Mouse (Mus musculus) embryonic facial prominence, embryonic 11.5 days (tissue): ENCODE measurements around the gene Accs. TPM values are rescaled to one million over a fixed set of nuclear protein-coding genes. Genes with fewer than 3 reads are reported as not detected.

ENCODE experiments used
- ATAC-seq: fragments of 200-750 bp; cut with Nextera tagmentation; replicated peaks from 2 replicates; pipeline ENCODE4 v1.8.0; 2017; ENCODE audit warnings: low read depth; ENCODE audit not compliant: insufficient number of reproducible peaks, low FRiP score, low TSS enrichment
- DNase-seq: peaks from one replicate; pipeline ENCODE4 v3.0.0-alpha.2; 2015; ENCODE audit warnings: low spot score
- H3K27ac ChIP-seq: fragments of 300-500 bp; sonication (generic); replicated peaks from 2 replicates; pipeline ENCODE4 v1.5.1; 2014; ENCODE audit warnings: mild to moderate bottlenecking, low read depth, low read length, control low read depth
- H3K27me3 ChIP-seq: fragments of 300-500 bp; sonication (generic); 2 replicates; pipeline ENCODE4 v1.6.1; 2014; ENCODE audit warnings: mild to moderate bottlenecking, low read length, moderate library complexity, mixed read lengths; ENCODE audit not compliant: control insufficient read depth, insufficient read depth
- H3K36me3 ChIP-seq: fragments of 300-500 bp; sonication (generic); replicated peaks from 2 replicates; pipeline ENCODE4 v1.6.1; 2014; ENCODE audit warnings: low read depth, mild to moderate bottlenecking, low read length, moderate library complexity, mixed read lengths; ENCODE audit not compliant: control insufficient read depth, insufficient read depth
- H3K4me1 ChIP-seq: fragments of 300-500 bp; sonication (generic); 2 replicates; pipeline ENCODE4 v1.6.1; 2014; ENCODE audit warnings: low read length, mixed read lengths; ENCODE audit not compliant: control insufficient read depth, insufficient read depth
- H3K4me2 ChIP-seq: fragments of 300-500 bp; sonication (generic); 2 replicates; pipeline ENCODE4 v1.6.1; 2014; ENCODE audit warnings: low read depth, mild to moderate bottlenecking, control low read depth, low read length, moderate library complexity
- H3K4me3 ChIP-seq: fragments of 300-500 bp; sonication (generic); 2 replicates; pipeline ENCODE4 v1.5.1; 2014; ENCODE audit warnings: low read depth, low read length, control low read depth
- H3K9ac ChIP-seq: fragments of 300-500 bp; sonication (generic); replicated peaks from 2 replicates; pipeline ENCODE4 v1.6.1; 2014; ENCODE audit warnings: mild to moderate bottlenecking, control low read depth, low read length
- H3K9me3 ChIP-seq: fragments of 300-500 bp; sonication (generic); replicated peaks from 2 replicates; pipeline ENCODE4 v1.6.1; 2016; ENCODE audit warnings: mild to moderate bottlenecking, low read length, inconsistent platforms, mixed read lengths; ENCODE audit not compliant: control insufficient read depth
- WGBS: fragments of 180-500 bp; shearing (Covaris S2); extraction: QIAGEN DNeasy Blood & Tissue Kit; methylation state at CpG from one replicate; pipeline ENCODE4 v1.1.7; 2014; 5-methylcytosine and 5-hydroxymethylcytosine counted together
- polyA plus RNA-seq: library from polyadenylated mRNA; unstranded; fragments of >200 nt; fragmentation: Nextera tagmentation; extraction: Ambion mirVana; gene quantifications from 2 replicates; pipeline ENCODE4 v1.2.1, GENCODE M21; 2014

The Accs gene
- polyA plus RNA-seq, 1 experiment from 2014 or later, result 6.7 TPM

DNA sequence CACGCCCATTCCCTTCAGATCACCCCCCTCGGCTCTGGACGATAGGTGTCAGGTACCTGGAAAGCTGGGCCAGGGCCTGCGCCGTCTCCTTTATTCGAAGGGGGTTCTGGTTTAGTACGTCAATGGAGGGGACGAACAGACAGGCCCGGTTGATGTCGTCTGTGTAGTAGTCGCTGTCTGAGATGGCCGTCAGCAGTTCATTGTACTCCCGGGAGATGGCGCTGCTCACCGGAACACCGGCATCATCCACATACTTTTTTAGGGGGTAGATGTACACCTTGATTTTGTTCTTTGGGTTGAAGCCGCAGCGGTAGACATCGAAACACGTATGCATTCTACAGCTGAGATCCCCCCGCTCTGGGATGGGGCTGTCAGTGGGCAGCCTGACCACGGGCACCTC, 36.4 kb downstream of the Accs start:
- DNase-seq, result no peak
- Histone ChIP-seq H3K9me3 (no peaks in the 10 kb centered on the region), H3K4me3 (no peak overlapping the region), H3K27me3 (no peaks in the 10 kb centered on the region), H3K4me1 (no peaks in the 10 kb centered on the region), H3K4me2 (no peak overlapping the region), H3K27ac (no peak overlapping the region), H3K36me3 (no peaks in the 10 kb centered on the region), H3K9ac (no peak overlapping the region)
- 89% methylated on average over 22 of the region's 22 CpGs for WGBS
- no peak for ATAC-seq

GRCm38 (mm10) chr2:93811812-93812211, 37.9 kb downstream of the Accs start:
- no peak for ATAC-seq
- no peaks in the 10 kb centered on the region for H3K36me3 ChIP-seq
- H3K4me3 ChIP-seq, result no peak overlapping the region
- H3K27me3 ChIP-seq, result no peaks in the 10 kb centered on the region
- peak; percentile 76 for DNase-seq
- no peak overlapping the region for H3K4me2 ChIP-seq
- H3K9me3 ChIP-seq, result no peaks in the 10 kb centered on the region
- no peaks in the 10 kb centered on the region for H3K4me1 ChIP-seq
- H3K27ac ChIP-seq, result no peak overlapping the region
- WGBS, result 31% methylated on average over 4 of the region's 4 CpGs
- no peak overlapping the region for H3K9ac ChIP-seq

DNA sequence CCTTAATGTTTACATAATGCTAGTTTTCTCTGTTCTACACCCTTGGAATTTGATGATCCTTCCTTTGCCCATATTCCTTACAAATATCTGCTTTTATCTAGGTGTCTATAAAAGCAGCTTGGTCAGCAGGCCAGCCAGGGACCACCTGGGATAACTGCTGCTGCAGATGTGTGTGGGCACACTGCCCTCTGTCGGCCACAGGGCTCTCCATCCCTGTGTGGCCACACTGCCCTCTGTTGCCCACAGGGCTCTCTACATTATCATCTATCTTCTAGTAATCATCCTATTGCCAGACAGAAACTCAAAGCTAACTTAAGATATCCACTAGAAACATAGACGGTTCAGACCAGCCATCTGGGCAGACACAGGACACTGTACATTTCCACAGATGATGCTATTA, 39.8 kb downstream of the Accs start:
- Histone ChIP-seq H3K4me2 (no peak overlapping the region), H3K9me3 (no peaks in the 10 kb centered on the region), H3K27me3 (no peaks in the 10 kb centered on the region), H3K4me3 (no peak overlapping the region), H3K27ac (no peak overlapping the region), H3K4me1 (no peaks in the 10 kb centered on the region), H3K9ac (no peak overlapping the region), H3K36me3 (peaks cover 3% of the 10 kb centered on the region; the same call in 1 of the 2 replicates)
- DNase-seq (peak; percentile 63), ATAC-seq (peak; percentile 69; the same call in 1 of the 2 replicates)
- 13% methylated on average over 2 of the region's 2 CpGs for WGBS

GRCm38 (mm10) chr2:93808071-93808470, 41.7 kb downstream of the Accs start:
- DNase-seq (no peak), ATAC-seq (no peak)
- WGBS, result 88% methylated on average over 5 of the region's 5 CpGs
- no peak overlapping the region for H3K9ac ChIP-seq
- H3K4me1 ChIP-seq, result no peaks in the 10 kb centered on the region
- H3K27ac ChIP-seq, result no peak overlapping the region
- H3K27me3 ChIP-seq, result no peaks in the 10 kb centered on the region
- H3K9me3 ChIP-seq, result no peaks in the 10 kb centered on the region
- H3K4me2 ChIP-seq, result no peak overlapping the region
- H3K4me3 ChIP-seq, result no peak overlapping the region
- H3K36me3 ChIP-seq, result peaks cover 7% of the 10 kb centered on the region; the same call in 1 of the 2 replicates

DNA sequence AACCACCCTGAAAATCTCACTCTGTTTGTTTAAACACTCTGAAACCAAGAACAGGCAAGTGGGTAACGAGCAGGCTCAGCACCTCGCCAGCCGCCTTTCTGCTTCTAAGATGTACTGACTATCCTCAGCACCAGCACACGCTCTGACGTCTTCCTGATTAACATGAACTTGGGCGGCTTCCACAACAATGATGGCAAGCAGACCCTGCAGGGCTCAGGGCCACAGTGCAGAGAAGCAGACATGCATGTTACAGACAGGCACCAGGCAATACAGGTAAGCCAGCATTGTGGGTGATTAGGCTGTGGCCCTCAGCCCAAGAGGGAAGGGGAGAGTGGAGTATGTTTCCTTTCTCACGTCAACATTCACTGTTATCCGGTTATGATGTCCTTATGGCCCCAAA, 42.3 kb downstream of the Accs start:
- H3K9ac ChIP-seq, result no peak overlapping the region
- DNase-seq (no peak), ATAC-seq (no peak)
- H3K9me3 ChIP-seq, result no peaks in the 10 kb centered on the region
- no peak overlapping the region for H3K4me2 ChIP-seq
- WGBS, result 83% methylated on average over 8 of the region's 8 CpGs
- H3K27ac ChIP-seq, result no peak overlapping the region
- no peaks in the 10 kb centered on the region for H3K27me3 ChIP-seq
- H3K4me1 ChIP-seq, result no peaks in the 10 kb centered on the region
- H3K4me3 ChIP-seq, result no peak overlapping the region
- H3K36me3 ChIP-seq, result peaks cover 7% of the 10 kb centered on the region; the same call in 1 of the 2 replicates

DNA sequence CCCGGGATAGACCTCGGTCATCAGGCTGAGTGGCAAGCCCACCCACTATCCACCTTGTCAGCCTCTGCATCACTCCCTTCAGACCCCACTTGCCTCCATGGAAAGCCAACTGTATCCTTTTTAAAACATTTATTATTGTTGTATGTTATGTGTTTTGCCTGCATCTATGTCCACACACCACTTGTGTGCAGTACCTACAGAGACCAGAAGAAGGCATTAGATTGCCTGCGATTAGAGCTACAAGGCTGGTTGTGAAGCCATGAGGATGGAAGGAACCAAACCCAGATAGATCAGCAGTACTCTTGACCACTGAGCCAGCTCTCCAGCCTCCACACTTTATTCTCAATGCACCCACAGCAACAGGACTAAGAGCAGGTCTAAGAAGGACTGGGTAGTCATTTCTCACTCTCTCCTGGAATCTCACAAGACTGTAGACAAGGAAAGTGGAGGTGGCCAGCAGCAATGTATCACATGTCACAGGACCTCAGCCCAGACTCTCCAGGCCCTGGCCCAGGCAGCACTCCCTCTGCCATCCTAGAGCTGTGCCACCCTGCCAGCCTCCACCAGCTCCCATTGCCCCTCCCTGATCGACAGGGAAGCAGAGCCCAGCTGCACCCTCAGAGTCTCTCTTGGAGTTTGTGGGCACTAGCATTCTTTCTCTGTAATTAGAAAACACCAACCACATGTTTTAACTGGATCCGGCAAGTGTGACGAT, 43.1 kb downstream of the Accs start:
- no peak overlapping the region for H3K9ac ChIP-seq
- no peak overlapping the region for H3K4me2 ChIP-seq
- H3K27ac ChIP-seq, result no peak overlapping the region
- no peaks in the 10 kb centered on the region for H3K4me1 ChIP-seq
- peaks cover 7% of the 10 kb centered on the region; the same call in 1 of the 2 replicates for H3K36me3 ChIP-seq
- 89% methylated on average over 6 of the region's 6 CpGs for WGBS
- H3K9me3 ChIP-seq, result no peaks in the 10 kb centered on the region
- ATAC-seq, result no peak
- no peak for DNase-seq
- H3K4me3 ChIP-seq, result no peak overlapping the region
- H3K27me3 ChIP-seq, result no peaks in the 10 kb centered on the region

GRCm38 (mm10) chr2:93805523-93805922, 44.2 kb downstream of the Accs start:
- peaks cover 7% of the 10 kb centered on the region; the same call in 1 of the 2 replicates for H3K36me3 ChIP-seq

DNA sequence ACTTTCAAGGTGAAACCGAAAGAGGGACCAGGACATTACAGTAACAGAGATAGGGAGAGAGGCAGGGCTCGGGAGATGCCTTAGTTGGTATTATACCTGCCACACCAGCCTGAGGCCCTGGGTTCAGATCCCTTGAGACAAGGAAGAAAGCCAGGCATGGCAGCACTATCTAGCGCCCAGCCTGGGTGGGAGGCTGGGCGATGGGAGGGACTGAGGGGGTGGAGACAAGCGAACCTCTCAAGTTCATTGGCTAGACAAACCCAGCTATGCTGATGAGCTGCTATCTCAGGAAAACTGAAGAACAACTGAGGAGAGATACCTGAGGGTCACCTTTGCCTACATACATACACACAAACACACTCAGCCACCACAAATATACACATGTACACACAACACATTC, 44.7 kb downstream of the Accs start:
- no peak for ATAC-seq
- no peak overlapping the region for H3K4me2 ChIP-seq
- no peaks in the 10 kb centered on the region for H3K4me1 ChIP-seq
- no peak for DNase-seq
- WGBS, result 72% methylated on average over 5 of the region's 5 CpGs
- no peak overlapping the region for H3K4me3 ChIP-seq
- H3K9me3 ChIP-seq, result no peaks in the 10 kb centered on the region
- no peaks in the 10 kb centered on the region for H3K27me3 ChIP-seq
- no peak overlapping the region for H3K27ac ChIP-seq
- H3K36me3 ChIP-seq, result peaks cover 7% of the 10 kb centered on the region; the same call in 1 of the 2 replicates
- H3K9ac ChIP-seq, result no peak overlapping the region

More at GRCm38 (mm10) chr2:93805523-93805922, 44.2 kb downstream of the Accs start:
- no peak for ATAC-seq
- Histone ChIP-seq H3K27ac (no peak overlapping the region), H3K4me3 (no peak overlapping the region), H3K4me1 (no peaks in the 10 kb centered on the region), H3K9ac (no peak overlapping the region), H3K27me3 (no peaks in the 10 kb centered on the region), H3K4me2 (no peak overlapping the region), H3K9me3 (no peaks in the 10 kb centered on the region)
- DNase-seq, result no peak
- WGBS, result 84% methylated on average over 4 of the region's 4 CpGs
